Mouse (Mus musculus) myocyte (in vitro differentiated cells): Measurements from ENCODE around the gene Tex44.

Source experiments
- CEBPB ChIP-seq: IDR thresholded peaks from 2 replicates; pipeline ENCODE4 v1.6.1; 2011; ENCODE audit warnings: mild to moderate bottlenecking, moderate library complexity; ENCODE audit not compliant: poor library complexity, insufficient read depth, severe bottlenecking
- E2F4 ChIP-seq: IDR thresholded peaks from one replicate; pipeline ENCODE4 v1.6.1; 2011; ENCODE audit warnings: mild to moderate bottlenecking, control low read depth, moderate library complexity; ENCODE audit not compliant: insufficient read depth
- MAX ChIP-seq: IDR thresholded peaks from one replicate; pipeline ENCODE4 v1.6.1; 2011; ENCODE audit warnings: low read depth, mild to moderate bottlenecking, control low read depth
- MYOD1 ChIP-seq, 3 experiments: IDR thresholded peaks; one replicate each; pipeline ENCODE4 v1.6.1; 2011; ENCODE audit warnings: control low read depth in 2 of 3, low read depth in 2 of 3, mild to moderate bottlenecking in 2 of 3, moderate library complexity in 1 of 3; ENCODE audit not compliant: insufficient read length in 2 of 3, control insufficient read depth in 1 of 3
- POLR2A ChIP-seq: IDR thresholded peaks from one replicate; pipeline ENCODE4 v1.6.1; 2011; ENCODE audit warnings: low read depth, mild to moderate bottlenecking, control low read depth, moderate library complexity; ENCODE audit not compliant: insufficient read length
- TCF12 ChIP-seq: IDR thresholded peaks from one replicate; pipeline ENCODE4 v1.6.1; 2011; ENCODE audit warnings: mild to moderate bottlenecking, control low read depth; ENCODE audit not compliant: poor library complexity, insufficient read depth, severe bottlenecking
- TCF3 ChIP-seq: IDR thresholded peaks from one replicate; pipeline ENCODE4 v1.6.1; 2011; ENCODE audit warnings: low read depth, control low read depth; ENCODE audit not compliant: insufficient read length

DNA sequence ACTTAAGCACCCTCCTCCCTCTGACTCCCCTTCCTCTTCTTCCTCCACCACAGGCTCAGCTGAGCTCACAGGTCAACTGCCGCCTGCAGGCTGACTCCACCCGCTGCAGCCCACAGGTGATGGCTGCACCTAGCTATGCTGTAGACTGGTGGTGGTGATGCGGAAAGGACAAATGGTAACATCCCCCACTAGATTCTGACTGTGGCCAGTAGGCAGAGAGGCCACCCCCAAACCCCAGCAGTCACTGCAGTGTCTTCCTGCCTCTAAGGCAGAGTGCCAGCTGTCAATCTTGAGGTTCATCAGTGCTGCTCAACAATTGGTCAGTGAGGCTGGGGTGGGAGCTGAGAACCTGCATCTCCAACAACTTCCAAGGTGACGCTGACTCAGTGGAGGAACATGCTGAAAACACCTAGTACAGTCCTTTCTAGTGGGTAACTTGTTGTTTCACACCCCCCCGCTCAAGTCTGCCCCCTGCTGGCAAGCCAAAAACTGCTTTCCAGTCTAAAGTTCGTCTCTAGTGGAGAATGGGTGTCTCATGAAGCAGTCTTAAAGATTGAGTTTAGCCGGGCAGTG lies 10.4 kb upstream of the Tex44 start:
- TF ChIP-seq TCF12 (no peak), TCF3 (no peak), MAX (no peak), POLR2A (no peak), CEBPB (no peak), MYOD1 (IDR thresholded peaks at IDR 0.05; ENCODE audit: control insufficient read depth in 1 of 3, insufficient read length in 2 of 3, low read depth in 2 of 3) (no peak), E2F4 (no peak)
